Mouse (Mus musculus) liver, adult 10 weeks (tissue): ENCODE measurements around the gene 1700014D04Rik. TPM values are rescaled to one million over a fixed set of nuclear protein-coding genes. Genes with fewer than 3 reads are reported as not detected.

Experiments used
- polyA plus RNA-seq: library from polyadenylated mRNA; stranded (reverse); fragments of 350-450 nt; fragmentation: Illumina TruSeq; extraction: RNeasy Lipid Tissue Mini Kit (QIAGEN cat#74804); gene quantifications from one replicate; pipeline ENCODE4 v1.2.3, GENCODE M21; 2014; ENCODE audit warnings: low read depth, low replicate concordance

The 1700014D04Rik gene
- 0.11 TPM for polyA plus RNA-seq

GRCm38 (mm10) chr13:59746711-59747110, at the start of gene 1700014D04Rik:
TSS of gene 1700014D04Rik (minus strand) at chr13:59746752.

DNA sequence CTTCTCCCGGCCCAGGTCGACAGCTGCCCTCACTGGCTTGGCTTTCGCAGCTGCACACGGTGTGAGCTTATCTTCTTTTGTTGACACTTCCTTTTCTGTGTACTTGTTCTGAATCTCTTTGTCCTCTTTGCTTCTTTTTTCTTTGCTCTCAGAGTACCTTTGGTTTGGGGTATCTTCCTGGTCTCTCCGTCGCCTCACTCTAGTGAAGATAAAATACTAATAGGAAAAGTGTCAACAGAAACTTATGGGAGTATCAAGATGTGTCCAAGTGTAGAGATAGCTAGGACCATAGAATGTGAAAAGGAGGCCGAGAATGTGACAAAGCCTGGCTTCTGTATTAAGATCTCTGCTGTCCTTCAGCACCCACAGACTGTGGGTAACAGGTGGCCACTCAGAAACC, 35.6 kb upstream of the 1700014D04Rik start, which contains the start of gene Gm49354:
TSS of gene Gm49354 (minus strand) at position 101 of the 400 bp plus-strand sequence.

DNA sequence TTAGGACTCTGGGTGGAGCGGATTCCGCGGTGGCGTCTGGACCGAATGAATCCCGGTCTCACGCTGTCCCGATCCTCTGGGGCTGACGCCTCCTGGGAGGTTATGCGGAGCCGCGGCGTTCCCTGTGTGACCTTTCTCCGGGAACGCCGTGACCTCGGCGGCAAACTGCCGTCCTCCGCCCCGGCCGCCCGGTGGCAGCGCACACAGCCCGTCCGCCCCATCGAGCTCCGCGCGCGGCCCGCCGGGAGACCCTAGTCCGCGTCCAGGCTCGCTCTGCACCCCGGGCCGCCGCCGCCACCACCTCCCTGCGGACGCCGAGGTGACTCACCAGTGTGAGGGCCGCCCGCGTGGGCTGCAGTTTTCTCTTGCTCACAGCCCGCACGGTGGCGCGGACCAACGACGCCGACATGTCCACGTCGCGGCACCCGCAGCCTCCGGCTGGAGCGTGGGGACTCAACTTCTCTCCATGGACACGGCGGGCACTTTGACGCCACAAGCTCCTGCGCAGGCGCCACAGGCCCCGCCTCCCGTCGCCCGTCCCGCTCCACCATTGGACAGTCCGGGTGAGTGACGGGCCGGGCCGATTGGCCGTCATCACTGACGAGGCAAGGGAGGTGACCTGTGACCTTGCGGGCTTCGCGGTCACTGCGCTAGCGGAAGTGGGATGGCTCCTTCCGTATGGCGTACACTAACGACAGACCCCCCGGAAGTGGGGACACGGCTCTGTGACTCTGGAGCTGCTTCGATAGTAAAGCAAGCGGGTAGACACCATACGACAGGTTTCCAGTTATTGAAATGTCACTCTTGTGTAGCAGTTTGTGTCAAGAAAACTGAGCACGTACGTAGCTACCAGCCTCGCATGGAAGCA, 23.0 kb upstream of the 1700014D04Rik start, which contains the start of gene Isca1:
TSS of gene Isca1 (minus strand) at position 515 of the 868 bp plus-strand sequence.

GRCm38 (mm10) chr13:59731652-59732051, 14.9 kb downstream of the 1700014D04Rik start, which contains the start of gene Spata31d1d:
TSS of gene Spata31d1d (minus strand) at chr13:59731752.

GRCm38 (mm10) chr13:59711984-59712383, 34.6 kb downstream of the 1700014D04Rik start, which contains the start of gene Spata31d1b:
TSS of gene Spata31d1b (plus strand) at chr13:59712284.

DNA sequence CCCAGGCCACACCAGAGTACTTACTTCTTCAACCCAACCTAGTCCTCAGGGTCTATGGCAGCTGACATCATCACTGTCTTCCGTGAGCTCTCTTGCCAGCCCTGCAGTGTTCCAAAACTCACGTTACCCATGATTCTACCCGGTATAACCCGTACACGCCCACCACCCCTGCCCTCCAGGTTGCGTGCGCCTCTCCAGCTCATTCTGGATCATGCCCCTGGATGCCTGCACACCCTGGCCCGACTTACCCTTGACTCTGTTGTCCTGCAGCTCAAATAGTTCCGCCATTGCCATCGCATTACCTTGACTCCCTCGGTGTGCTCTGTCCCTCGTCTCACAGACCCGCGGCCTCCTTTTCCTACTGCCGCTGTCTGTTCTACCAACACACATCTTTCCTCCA, 36.3 kb downstream of the 1700014D04Rik start, which contains the start of gene Spata31d1a:
TSS of gene Spata31d1a (minus strand) at position 101 of the 400 bp plus-strand sequence.

DNA sequence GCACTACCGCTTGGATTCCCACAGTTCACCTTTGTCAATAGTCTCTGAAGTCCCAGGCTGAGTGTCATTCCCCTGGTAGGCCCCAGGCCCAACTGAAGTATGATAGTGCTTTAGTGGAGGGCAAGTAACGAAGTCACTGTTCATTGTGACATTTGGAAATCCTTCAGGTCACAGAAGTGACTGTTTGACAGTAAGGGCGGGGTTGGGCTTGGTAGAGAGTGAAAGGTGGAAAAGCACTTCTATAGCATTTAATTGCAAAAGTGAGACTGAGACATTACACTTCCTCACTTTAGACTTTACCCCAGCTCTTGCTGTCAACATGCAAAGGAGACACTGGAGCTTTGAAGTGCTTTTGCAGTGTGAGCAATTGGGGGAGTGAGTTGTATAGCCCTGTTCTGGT, 52.5 kb downstream of the 1700014D04Rik start, which contains the start of gene 4921517D22Rik:
TSS of gene 4921517D22Rik (minus strand) at position 101 of the 400 bp plus-strand sequence.

Other genes starting within 250 kb of the 1700014D04Rik start
- gene Agtpbp1, start 161.5 kb downstream of the 1700014D04Rik start, polyA plus RNA-seq = 10.1 TPM
- gene Naa35, start 161.5 kb downstream of the 1700014D04Rik start, polyA plus RNA-seq = 107 TPM
- 2.4 TPM for gene Golm1, start 70.9 kb downstream of the 1700014D04Rik start, polyA plus RNA-seq
- gene 4921517D22Rik, start 52.6 kb downstream of the 1700014D04Rik start, polyA plus RNA-seq = not detected
- not detected for gene Spata31d1a, start 36.4 kb downstream of the 1700014D04Rik start, polyA plus RNA-seq
- gene Spata31d1b, start 34.5 kb downstream of the 1700014D04Rik start, polyA plus RNA-seq = not detected
- not detected for gene Spata31d1d, start 15.0 kb downstream of the 1700014D04Rik start, polyA plus RNA-seq
- gene Isca1, start 23.1 kb upstream of the 1700014D04Rik start, polyA plus RNA-seq = 55.3 TPM
- not detected for gene Gm49354, start 35.5 kb upstream of the 1700014D04Rik start, polyA plus RNA-seq
- gene Tut7, start 76.4 kb upstream of the 1700014D04Rik start, polyA plus RNA-seq = 102 TPM